Mouse (Mus musculus) lung, embryonic 15.5 days (tissue): ENCODE measurements around the gene Tmem131. TPM values are rescaled to one million over a fixed set of nuclear protein-coding genes. Genes with fewer than 3 reads are reported as not detected.
"Not testable (repeated sequence)": the region's sequence is repeated elsewhere in the genome, so short reads cannot be mapped to it uniquely, and the experiment has no call there.

Source experiments
- ATAC-seq: fragments of 200-750 bp; cut with Nextera tagmentation; 2 replicates; pipeline ENCODE4 v1.8.0; 2017; ENCODE audit warnings: moderate number of reproducible peaks, borderline replicate concordance; ENCODE audit not compliant: low FRiP score, low TSS enrichment; ENCODE audit errors: extremely low read depth
- H3K27ac ChIP-seq: fragments of 300-500 bp; sonication (generic); 2 replicates; pipeline ENCODE4 v1.5.1; 2015; ENCODE audit warnings: moderate library complexity, mild to moderate bottlenecking, inconsistent platforms
- H3K27me3 ChIP-seq: fragments of 300-500 bp; sonication (generic); 2 replicates; pipeline ENCODE4 v1.6.1; 2015; ENCODE audit warnings: inconsistent platforms
- H3K36me3 ChIP-seq: fragments of 300-500 bp; sonication (generic); 2 replicates; pipeline ENCODE4 v1.6.1; 2015; ENCODE audit warnings: inconsistent platforms
- H3K4me1 ChIP-seq: fragments of 300-500 bp; sonication (generic); 2 replicates; pipeline ENCODE4 v1.6.1; 2015; ENCODE audit warnings: inconsistent platforms
- H3K4me2 ChIP-seq: fragments of 300-500 bp; sonication (generic); 2 replicates; pipeline ENCODE4 v1.6.1; 2015; ENCODE audit warnings: inconsistent platforms, mild to moderate bottlenecking, moderate library complexity
- H3K4me3 ChIP-seq: fragments of 300-500 bp; sonication (generic); 2 replicates; pipeline ENCODE4 v1.5.1; 2015; ENCODE audit warnings: mild to moderate bottlenecking, inconsistent platforms
- H3K9ac ChIP-seq: fragments of 300-500 bp; sonication (generic); 2 replicates; pipeline ENCODE4 v1.6.1; 2015; ENCODE audit warnings: inconsistent platforms
- H3K9me3 ChIP-seq: fragments of 300-500 bp; sonication (generic); 2 replicates; pipeline ENCODE4 v1.6.1; 2016; ENCODE audit warnings: inconsistent platforms
- WGBS: fragments of 180-500 bp; shearing (Covaris S2); methylation state at CpG from one replicate; pipeline ENCODE4 v1.1.7; 2015; 5-methylcytosine and 5-hydroxymethylcytosine counted together
- polyA plus RNA-seq: library from polyadenylated mRNA; unstranded; fragments of >200 nt; fragmentation: Nextera tagmentation; extraction: Ambion mirVana; gene quantifications from 2 replicates; pipeline ENCODE4 v1.2.1, GENCODE M21; 2015

The Tmem131 gene
- polyA plus RNA-seq, 1 experiment from 2014 or later = 11.4 TPM

DNA sequence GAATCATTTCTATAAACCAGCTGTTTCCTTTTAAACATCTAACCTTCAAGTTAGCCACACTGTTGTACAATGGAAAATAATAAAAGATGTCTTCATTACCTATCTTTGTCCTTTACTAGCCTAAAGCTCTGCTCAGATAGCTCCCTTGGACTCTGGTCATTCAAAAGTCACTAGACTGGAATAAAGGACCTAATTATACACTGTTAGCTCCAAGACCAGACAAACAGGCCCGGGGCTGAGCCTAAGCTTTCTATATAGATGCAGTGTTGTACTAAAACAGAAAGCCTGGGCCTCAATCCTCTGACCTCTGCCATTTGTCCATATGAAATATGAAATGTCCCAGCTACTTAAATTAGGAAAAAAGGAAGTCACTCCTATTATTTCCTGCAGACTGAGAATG is 101.7 kb downstream of the Tmem131 start:
- H3K4me1 ChIP-seq = peaks cover 8% of the 10 kb centered on the region
- H3K9ac ChIP-seq = no peak overlapping the region
- H3K27ac ChIP-seq = no peak overlapping the region
- H3K9me3 ChIP-seq = no peaks in the 10 kb centered on the region
- ATAC-seq = no peak
- H3K4me2 ChIP-seq = no peak overlapping the region
- 72% methylated on average over 1 of the region's 1 CpGs for WGBS
- 0 out of 2 replicates have a peak, but pooled peaks cover 4% of the 10 kb centered on the region for H3K36me3 ChIP-seq
- no peak overlapping the region for H3K4me3 ChIP-seq
- no peaks in the 10 kb centered on the region for H3K27me3 ChIP-seq

DNA sequence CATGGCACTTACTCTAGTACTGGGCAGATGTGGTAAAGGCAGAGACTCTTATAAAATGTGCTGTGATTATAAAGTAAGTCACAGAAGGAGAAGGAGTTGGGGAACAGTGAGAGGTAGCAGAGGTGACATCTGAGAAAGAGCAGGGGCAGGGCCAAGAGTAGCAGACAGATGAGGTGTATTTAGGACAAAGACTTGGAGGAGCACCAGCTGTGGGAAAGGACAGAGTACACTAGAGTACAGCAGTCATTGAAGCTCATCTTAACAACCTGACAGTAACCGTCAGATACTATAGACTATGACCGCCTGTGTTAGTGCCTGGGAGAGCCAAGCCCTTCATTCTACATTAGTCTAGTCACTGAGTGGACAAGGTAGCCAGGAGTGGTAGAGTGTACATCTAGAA is 102.5 kb downstream of the Tmem131 start:
- H3K4me2 ChIP-seq = no peak overlapping the region
- H3K4me3 ChIP-seq = no peak overlapping the region
- H3K36me3 ChIP-seq = peaks cover 11% of the 10 kb centered on the region
- H3K9me3 ChIP-seq = no peaks in the 10 kb centered on the region
- H3K27ac ChIP-seq = no peak overlapping the region
- H3K9ac ChIP-seq = no peak overlapping the region
- peaks cover 8% of the 10 kb centered on the region for H3K4me1 ChIP-seq
- no peak for ATAC-seq
- H3K27me3 ChIP-seq = no peaks in the 10 kb centered on the region
- 90% methylated on average over 2 of the region's 2 CpGs for WGBS

DNA sequence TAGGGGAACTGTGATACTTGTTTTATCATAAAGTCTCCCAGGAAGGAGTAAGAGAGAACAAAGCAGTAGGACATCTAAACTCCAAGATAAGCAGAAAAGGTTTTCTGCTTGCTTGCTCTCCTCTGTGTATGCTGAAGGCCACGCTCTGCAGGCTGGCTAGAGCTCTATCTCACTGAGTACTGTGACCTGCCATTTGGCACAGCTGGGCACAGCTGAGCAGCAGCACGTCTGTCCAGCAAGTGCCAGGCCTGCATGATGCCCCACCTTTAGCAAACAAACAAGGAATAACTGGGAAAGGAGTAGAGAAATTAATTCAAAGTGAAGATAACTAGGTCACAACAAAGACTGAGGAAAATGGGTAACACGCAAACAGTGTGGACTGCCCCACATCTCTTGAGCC is 103.6 kb downstream of the Tmem131 start:
- H3K27me3 ChIP-seq = no peaks in the 10 kb centered on the region
- ATAC-seq = no peak
- 74% methylated on average over 3 of the region's 3 CpGs for WGBS
- no peaks in the 10 kb centered on the region for H3K9me3 ChIP-seq
- H3K9ac ChIP-seq = no peak overlapping the region
- no peak overlapping the region for H3K27ac ChIP-seq
- H3K4me3 ChIP-seq = no peak overlapping the region
- peaks cover 16% of the 10 kb centered on the region for H3K36me3 ChIP-seq
- no peak overlapping the region for H3K4me2 ChIP-seq
- H3K4me1 ChIP-seq = peaks cover 2% of the 10 kb centered on the region

DNA sequence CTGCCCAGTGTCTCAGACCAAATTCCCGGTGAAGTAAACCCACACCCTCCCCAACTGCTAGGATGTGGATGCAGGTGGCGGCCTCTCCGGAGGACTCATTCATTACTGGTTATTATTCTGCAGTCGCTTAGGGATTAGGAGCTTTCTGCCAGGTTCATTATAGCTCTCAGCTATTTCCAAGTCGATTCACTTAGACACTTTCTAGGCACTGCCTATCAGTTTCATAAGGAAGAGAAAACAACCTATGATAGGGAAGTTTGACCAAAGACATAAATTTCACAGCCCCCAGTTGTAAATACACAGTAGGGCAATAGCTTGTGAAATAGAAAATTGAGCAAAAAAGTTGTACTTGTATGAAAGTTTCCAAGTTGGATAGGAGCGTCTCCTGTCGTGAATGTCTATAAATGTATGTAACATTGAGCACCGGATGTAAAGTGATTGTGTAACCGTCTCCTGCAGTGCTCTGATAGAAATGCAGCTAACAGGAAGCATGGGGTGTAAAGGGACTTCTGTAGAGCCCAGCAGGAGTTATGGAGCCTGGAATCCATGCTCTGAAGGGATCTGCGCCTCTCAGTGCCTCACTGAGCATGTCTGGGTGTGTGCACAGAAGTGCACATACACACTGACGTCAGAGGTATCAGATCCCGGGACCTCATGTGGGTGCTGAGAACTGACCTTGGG is 107.1 kb downstream of the Tmem131 start:
- H3K4me2 ChIP-seq = no peak overlapping the region
- no peaks in the 10 kb centered on the region for H3K4me1 ChIP-seq
- H3K4me3 ChIP-seq = no peak overlapping the region
- WGBS = 83% methylated on average over 12 of the region's 12 CpGs
- H3K36me3 ChIP-seq = peaks cover 39% of the 10 kb centered on the region
- no peaks in the 10 kb centered on the region for H3K27me3 ChIP-seq
- H3K9me3 ChIP-seq = no peaks in the 10 kb centered on the region
- no peak for ATAC-seq
- H3K27ac ChIP-seq = no peak overlapping the region
- H3K9ac ChIP-seq = no peak overlapping the region

DNA sequence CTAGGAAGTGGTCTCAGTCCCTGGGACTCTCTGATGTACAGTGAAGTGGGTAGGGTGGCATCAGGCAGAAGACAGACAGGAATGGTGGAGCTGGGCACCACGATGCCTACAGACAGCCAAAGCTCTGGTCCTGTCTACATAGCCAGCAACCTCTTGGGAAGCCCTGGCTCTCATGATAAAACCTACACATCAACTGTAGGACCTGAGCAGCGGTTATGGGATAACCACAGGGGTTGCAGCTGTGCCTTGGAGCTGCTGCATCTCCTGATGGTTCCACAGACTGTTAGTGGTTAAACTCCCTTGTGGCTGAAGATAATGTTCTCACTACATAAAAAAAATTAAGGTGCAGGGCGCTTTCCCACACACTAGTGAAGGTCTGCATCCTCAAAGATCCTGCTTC is 107.9 kb downstream of the Tmem131 start:
- H3K4me2 ChIP-seq = no peak overlapping the region
- ATAC-seq = no peak
- H3K4me1 ChIP-seq = no peaks in the 10 kb centered on the region
- peaks cover 47% of the 10 kb centered on the region for H3K36me3 ChIP-seq
- H3K9ac ChIP-seq = no peak overlapping the region
- no peak overlapping the region for H3K4me3 ChIP-seq
- 95% methylated on average over 3 of the region's 3 CpGs for WGBS
- no peaks in the 10 kb centered on the region for H3K27me3 ChIP-seq
- H3K27ac ChIP-seq = no peak overlapping the region
- H3K9me3 ChIP-seq = no peaks in the 10 kb centered on the region

DNA sequence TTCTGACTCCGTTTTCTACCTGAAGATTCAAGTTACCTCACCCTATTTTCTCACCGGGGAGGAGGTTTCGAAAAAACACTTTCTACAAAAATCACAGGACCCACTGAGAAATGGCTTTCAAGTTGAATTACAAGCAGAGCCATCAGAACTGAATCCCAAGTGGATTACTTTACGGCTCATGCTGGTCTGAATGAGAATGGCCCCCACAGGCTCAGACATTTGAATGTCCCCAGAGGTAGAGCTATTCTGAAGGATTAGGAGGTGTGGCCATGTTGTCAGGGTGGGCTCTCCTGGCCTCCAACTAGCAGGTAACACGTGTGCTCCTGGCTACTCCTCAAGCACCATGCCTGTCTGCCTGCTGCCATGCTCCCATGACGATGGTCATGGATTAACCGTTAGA is 109.4 kb downstream of the Tmem131 start:
- no peaks in the 10 kb centered on the region for H3K27me3 ChIP-seq
- H3K9me3 ChIP-seq = no peaks in the 10 kb centered on the region
- H3K27ac ChIP-seq = no peak overlapping the region
- no peak overlapping the region for H3K4me2 ChIP-seq
- no peak for ATAC-seq
- H3K4me1 ChIP-seq = no peaks in the 10 kb centered on the region
- H3K36me3 ChIP-seq = peaks cover 49% of the 10 kb centered on the region
- no peak overlapping the region for H3K9ac ChIP-seq
- WGBS = 96% methylated on average over 7 of the region's 7 CpGs
- H3K4me3 ChIP-seq = no peak overlapping the region

DNA sequence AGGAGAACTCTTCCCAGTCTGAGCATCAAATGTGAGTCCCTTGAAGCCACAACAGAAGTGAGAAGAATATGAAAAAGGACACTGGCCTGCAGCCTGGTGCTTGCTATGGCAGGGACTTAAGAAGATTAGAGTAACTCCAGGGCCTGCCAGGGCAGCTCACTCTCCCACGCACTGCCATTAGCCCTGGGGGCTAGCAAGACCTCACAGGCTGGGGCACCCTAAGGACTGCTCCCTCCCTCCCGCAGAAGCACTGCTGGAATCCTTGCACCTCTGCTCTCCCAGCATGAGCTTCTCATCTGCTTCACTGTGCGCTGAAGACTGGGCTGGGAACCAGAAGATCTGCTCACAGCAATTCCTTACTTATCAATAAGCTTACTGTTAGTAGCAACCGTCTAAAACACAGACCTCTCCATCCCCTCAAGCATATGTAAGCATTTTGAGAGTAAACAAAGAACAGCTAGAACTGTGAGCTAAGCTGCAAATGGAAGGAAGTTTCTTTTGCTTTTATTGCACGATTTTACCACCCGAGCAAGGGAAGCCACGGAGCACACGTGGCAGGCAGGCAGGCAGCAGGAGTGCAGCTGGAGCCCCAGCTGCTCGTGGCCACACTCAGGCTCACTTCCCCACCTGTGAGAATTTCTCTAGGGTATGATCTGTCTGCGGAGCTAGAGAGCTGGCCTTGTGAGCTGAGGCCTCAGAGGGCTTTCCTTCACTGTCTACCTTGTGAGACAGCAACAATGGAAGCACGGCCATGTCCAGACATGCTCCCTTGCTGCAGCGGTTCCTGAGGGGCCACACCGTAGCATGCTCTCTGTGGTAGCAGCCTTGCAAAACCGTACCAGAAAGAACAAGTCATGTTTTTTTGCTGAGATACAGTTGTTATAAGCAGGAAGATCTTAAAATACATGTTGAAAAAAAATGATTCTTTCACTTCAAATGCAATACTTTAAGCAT is 112.3 kb downstream of the Tmem131 start:
- no peaks in the 10 kb centered on the region for H3K27me3 ChIP-seq
- 62% methylated on average over 14 of the region's 14 CpGs for WGBS
- H3K4me3 ChIP-seq = no peak overlapping the region
- peaks cover 61% of the 10 kb centered on the region for H3K36me3 ChIP-seq
- H3K9me3 ChIP-seq = no peaks in the 10 kb centered on the region
- H3K9ac ChIP-seq = no peak overlapping the region
- no peaks in the 10 kb centered on the region for H3K4me1 ChIP-seq
- no peak overlapping the region for H3K4me2 ChIP-seq
- no peak overlapping the region for H3K27ac ChIP-seq
- ATAC-seq = no peak

DNA sequence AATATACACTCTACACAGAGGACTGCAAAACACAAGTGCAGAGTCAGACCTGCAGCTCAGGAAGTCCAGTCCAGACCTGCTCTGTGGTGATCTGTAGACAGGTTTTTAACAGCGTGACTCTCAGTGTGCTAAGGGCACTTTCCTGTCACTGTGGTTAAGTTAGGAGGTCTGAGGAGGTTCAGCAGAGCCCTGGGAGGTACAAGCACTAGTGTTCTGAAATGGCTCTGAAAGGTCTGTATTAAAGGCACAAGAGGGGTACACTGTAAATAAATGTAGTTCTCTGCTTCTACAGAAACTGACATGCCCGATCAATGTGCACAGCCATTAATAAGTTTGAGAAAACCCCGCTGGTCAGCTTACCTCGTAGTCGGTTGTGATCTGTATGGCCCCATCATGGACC is 119.1 kb downstream of the Tmem131 start:
- no peaks in the 10 kb centered on the region for H3K9me3 ChIP-seq
- peaks cover 58% of the 10 kb centered on the region for H3K36me3 ChIP-seq
- H3K4me3 ChIP-seq = no peak overlapping the region
- no peaks in the 10 kb centered on the region for H3K27me3 ChIP-seq
- no peak for ATAC-seq
- H3K27ac ChIP-seq = no peak overlapping the region
- no peaks in the 10 kb centered on the region for H3K4me1 ChIP-seq
- WGBS = 88% methylated on average over 5 of the region's 5 CpGs
- H3K4me2 ChIP-seq = no peak overlapping the region
- no peak overlapping the region for H3K9ac ChIP-seq

DNA sequence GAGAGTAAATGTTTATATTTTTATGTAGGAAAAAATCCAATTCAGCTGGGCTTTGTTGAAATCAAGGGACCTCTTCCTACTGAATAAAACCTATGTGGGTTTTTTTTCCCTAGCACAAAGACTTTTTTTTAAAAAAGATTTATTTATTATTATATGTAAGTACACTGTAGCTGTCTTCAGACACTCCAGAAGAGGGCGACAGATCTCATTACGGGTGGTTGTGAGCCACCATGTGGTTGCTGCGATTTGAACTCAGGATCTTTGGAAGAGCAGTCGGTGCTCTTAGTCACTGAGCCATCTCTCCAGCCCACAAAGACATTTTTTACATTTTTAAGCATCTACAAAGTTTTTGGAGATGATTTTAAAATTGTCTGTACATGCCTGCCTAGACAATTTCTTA is 121.5 kb downstream of the Tmem131 start:
- ATAC-seq, H3K4me3 ChIP-seq, H3K4me2 ChIP-seq, H3K4me1 ChIP-seq, H3K27ac ChIP-seq, H3K27me3 ChIP-seq, H3K9me3 ChIP-seq, H3K9ac ChIP-seq: not testable (repeated sequence)
- H3K36me3 ChIP-seq = peaks cover 64% of the 10 kb centered on the region
- WGBS = 89% methylated on average over 4 of the region's 4 CpGs

DNA sequence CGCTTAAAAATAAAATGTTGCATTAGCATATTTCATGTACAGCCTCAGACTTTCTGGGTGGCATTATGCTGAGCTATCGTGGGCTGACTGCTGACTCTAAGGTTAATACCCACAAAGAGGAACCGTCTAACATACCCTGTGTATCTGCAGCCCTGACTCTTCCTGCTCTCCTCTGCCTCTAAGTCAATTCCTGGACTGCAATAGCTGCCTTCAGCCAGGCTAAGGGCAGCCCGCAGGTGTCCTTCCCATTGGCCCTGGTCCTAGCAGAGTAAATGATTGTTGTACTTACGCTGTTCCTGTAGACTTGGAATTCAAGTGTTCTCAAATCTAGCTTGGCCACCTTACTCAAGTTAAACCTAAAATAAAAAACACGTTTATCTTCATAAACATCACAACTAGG is 128.3 kb downstream of the Tmem131 start:
- H3K9ac ChIP-seq = no peak overlapping the region
- H3K4me1 ChIP-seq = no peaks in the 10 kb centered on the region
- no peak overlapping the region for H3K4me3 ChIP-seq
- H3K27me3 ChIP-seq = no peaks in the 10 kb centered on the region
- H3K36me3 ChIP-seq = peaks cover 67% of the 10 kb centered on the region
- WGBS = 87% methylated on average over 6 of the region's 6 CpGs
- no peaks in the 10 kb centered on the region for H3K9me3 ChIP-seq
- no peak for ATAC-seq
- no peak overlapping the region for H3K4me2 ChIP-seq
- H3K27ac ChIP-seq = no peak overlapping the region

DNA sequence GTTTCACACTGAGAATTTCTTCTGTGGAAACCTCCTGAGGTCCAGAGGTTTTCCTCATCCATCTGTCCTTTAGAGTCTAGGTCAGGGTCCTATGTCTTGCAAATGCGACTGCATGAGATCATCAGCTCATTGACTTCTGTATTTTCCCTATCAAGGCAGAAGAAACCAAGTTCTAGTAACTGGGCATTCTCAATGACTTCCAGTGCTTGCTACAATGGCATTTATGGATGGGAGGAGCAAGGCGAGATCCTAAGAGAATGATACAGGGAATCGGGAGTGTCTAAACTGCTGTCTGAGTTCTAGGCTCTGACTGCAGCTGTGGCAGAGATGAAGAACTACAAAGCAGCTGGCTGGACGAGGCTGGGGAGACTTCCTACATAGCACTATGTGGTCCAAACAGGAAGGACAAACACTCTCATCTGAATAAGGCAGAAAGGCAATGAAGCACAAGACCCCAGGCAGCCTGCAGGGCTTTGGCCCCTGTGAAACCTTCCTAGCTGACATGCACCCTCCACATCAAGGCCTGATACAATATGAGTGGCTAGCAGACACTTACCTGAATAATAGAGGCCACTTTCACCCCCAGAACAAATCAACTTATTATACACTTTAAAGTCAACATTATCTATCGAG is 129.1 kb downstream of the Tmem131 start:
- H3K9me3 ChIP-seq = no peaks in the 10 kb centered on the region
- no peak overlapping the region for H3K4me3 ChIP-seq
- no peak for ATAC-seq
- H3K4me1 ChIP-seq = no peaks in the 10 kb centered on the region
- no peaks in the 10 kb centered on the region for H3K27me3 ChIP-seq
- no peak overlapping the region for H3K4me2 ChIP-seq
- peaks cover 71% of the 10 kb centered on the region for H3K36me3 ChIP-seq
- H3K27ac ChIP-seq = no peak overlapping the region
- H3K9ac ChIP-seq = no peak overlapping the region
- 75% methylated on average over 5 of the region's 5 CpGs for WGBS

DNA sequence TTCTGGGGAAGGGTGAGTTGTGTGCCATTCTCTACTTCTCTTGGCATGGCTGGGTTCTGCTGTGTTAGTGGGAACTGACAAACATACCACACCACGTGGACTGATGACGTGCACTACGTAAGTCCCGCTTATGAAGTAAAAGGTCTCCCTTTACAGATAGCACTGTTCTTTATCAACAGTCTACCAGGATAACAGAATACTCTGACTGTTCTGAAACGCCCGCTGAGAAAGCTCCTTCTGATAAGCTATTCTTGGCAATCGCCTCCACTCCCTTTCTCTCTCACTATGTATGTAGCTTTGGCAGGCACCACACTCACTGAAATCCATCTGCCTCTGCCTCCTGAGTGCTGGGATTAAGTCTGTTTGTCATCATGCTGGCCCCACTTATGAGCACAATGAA is 130.1 kb downstream of the Tmem131 start:
- no peak for ATAC-seq

More for the DNA sequence above, 130.1 kb downstream of the Tmem131 start:
- no peak overlapping the region for H3K27ac ChIP-seq
- no peaks in the 10 kb centered on the region for H3K9me3 ChIP-seq
- 73% methylated on average over 7 of the region's 7 CpGs for WGBS
- no peak overlapping the region for H3K4me3 ChIP-seq
- peaks cover 72% of the 10 kb centered on the region for H3K36me3 ChIP-seq
- H3K9ac ChIP-seq = no peak overlapping the region
- H3K27me3 ChIP-seq = no peaks in the 10 kb centered on the region
- H3K4me1 ChIP-seq = no peaks in the 10 kb centered on the region
- no peak overlapping the region for H3K4me2 ChIP-seq
